Mouse (Mus musculus) lung, embryonic 16.5 days (tissue): ENCODE results near the gene Frs2. TPM values are rescaled to one million over a fixed set of nuclear protein-coding genes. Genes with fewer than 3 reads are reported as not detected.

ENCODE experiments used
- ATAC-seq: fragments of 200-750 bp; cut with Nextera tagmentation; 2 replicates; pipeline ENCODE4 v1.8.0; 2017; ENCODE audit warnings: low read depth, mild to moderate bottlenecking, moderate library complexity
- H3K27ac ChIP-seq: fragments of 300-500 bp; sonication (generic); 2 replicates; pipeline ENCODE4 v1.5.1; 2014; ENCODE audit warnings: mild to moderate bottlenecking, control low read depth, low read length
- H3K27me3 ChIP-seq: fragments of 300-500 bp; sonication (generic); 2 replicates; pipeline ENCODE4 v1.6.1; 2014; ENCODE audit warnings: low read depth, low read length, mixed read lengths; ENCODE audit not compliant: control insufficient read depth, insufficient read depth
- H3K36me3 ChIP-seq: fragments of 300-500 bp; sonication (generic); 2 replicates; pipeline ENCODE4 v1.6.1; 2014; ENCODE audit warnings: low read length; ENCODE audit not compliant: control insufficient read depth, insufficient read depth
- H3K4me1 ChIP-seq: fragments of 300-500 bp; sonication (generic); replicated peaks from 2 replicates; pipeline ENCODE4 v1.6.1; 2014; ENCODE audit warnings: low read length, mixed read lengths; ENCODE audit not compliant: control insufficient read depth, insufficient read depth
- H3K4me2 ChIP-seq: fragments of 300-500 bp; sonication (generic); 2 replicates; pipeline ENCODE4 v1.6.1; 2014; ENCODE audit warnings: low read depth, low read length, control low read depth
- H3K4me3 ChIP-seq: fragments of 300-500 bp; sonication (generic); 2 replicates; pipeline ENCODE4 v1.5.1; 2014; ENCODE audit warnings: mild to moderate bottlenecking, low read length, control low read depth
- H3K9ac ChIP-seq: fragments of 300-500 bp; sonication (generic); 2 replicates; pipeline ENCODE4 v1.6.1; 2014; ENCODE audit warnings: low read length, control low read depth
- H3K9me3 ChIP-seq: fragments of 300-500 bp; sonication (generic); 2 replicates; pipeline ENCODE4 v1.6.1; 2016; ENCODE audit warnings: low read length; ENCODE audit not compliant: control insufficient read depth
- WGBS: fragments of 180-500 bp; shearing (Covaris S2); extraction: QIAGEN DNeasy Blood & Tissue Kit; methylation state at CpG from one replicate; pipeline ENCODE4 v1.1.7; 2014; 5-methylcytosine and 5-hydroxymethylcytosine counted together
- polyA plus RNA-seq: library from polyadenylated mRNA; unstranded; fragments of >200 nt; fragmentation: Nextera tagmentation; extraction: Ambion mirVana; gene quantifications from 2 replicates; pipeline ENCODE4 v1.2.1, GENCODE M21; 2015

Frs2 gene
- polyA plus RNA-seq, 1 experiment from 2014 or later: 20.8 TPM

DNA sequence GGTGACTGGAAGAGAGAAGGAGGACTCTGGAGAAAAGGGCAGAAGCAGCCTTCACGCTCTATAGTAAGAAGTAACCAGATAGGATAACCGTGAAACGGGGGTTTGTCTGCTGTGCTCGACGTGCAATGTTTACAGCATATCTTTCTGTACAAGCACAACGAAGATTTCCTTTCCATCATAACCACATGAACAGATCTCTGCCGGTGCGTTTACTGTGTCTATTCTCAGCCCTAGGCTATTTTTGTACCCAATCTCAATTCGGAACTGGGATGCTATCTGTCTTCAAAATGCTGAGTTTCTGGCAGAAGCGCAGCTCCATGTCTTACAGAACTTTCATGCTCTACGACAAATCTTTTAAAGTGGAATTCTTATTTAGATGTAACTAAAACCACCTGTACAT is 28.8 kb downstream of the Frs2 start:
- no peaks in the 10 kb centered on the region for H3K9me3 ChIP-seq
- ATAC-seq: no peak
- no peaks in the 10 kb centered on the region for H3K27me3 ChIP-seq
- H3K27ac ChIP-seq: no peak overlapping the region
- no peak overlapping the region for H3K9ac ChIP-seq
- H3K4me1 ChIP-seq: peaks cover 21% of the 10 kb centered on the region
- peaks cover 3% of the 10 kb centered on the region; the same call in 1 of the 2 replicates for H3K36me3 ChIP-seq
- WGBS: 56% methylated on average over 11 of the region's 11 CpGs
- no peak overlapping the region for H3K4me3 ChIP-seq
- no peak overlapping the region for H3K4me2 ChIP-seq

DNA sequence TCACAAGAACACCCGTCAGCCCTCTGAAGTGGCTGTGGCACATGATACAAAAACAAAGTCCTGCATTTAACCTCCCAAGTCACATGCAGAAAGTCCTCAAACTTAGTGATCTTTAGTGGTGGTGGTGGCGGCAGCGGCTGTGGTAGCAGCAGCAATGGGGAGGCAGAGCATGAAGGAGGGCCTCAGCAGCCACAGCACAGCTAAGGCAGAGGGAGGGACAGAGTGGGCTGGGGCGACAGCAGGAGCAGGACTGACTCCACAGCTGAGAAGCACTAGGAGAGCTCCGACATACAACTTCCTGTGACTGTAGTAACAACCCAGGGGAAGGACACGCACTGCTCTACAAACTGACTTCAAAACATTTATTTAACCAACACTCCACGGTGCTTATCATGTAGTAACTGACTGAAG is 29.9 kb downstream of the Frs2 start:
- Histone ChIP-seq H3K27me3 (no peaks in the 10 kb centered on the region), H3K9me3 (no peaks in the 10 kb centered on the region), H3K27ac (no peak overlapping the region), H3K9ac (no peak overlapping the region), H3K4me3 (no peak overlapping the region), H3K4me2 (no peak overlapping the region), H3K36me3 (peaks cover 3% of the 10 kb centered on the region; the same call in 1 of the 2 replicates), H3K4me1 (peaks cover 17% of the 10 kb centered on the region)
- 0 out of 2 replicates have a peak, but pooled peaks have one; percentile 28 for ATAC-seq
- 38% methylated on average over 7 of the region's 7 CpGs for WGBS

- Histone ChIP-seq H3K27ac (no peak overlapping the region), H3K36me3 (peaks cover 3% of the 10 kb centered on the region; the same call in 1 of the 2 replicates), H3K27me3 (no peaks in the 10 kb centered on the region), H3K4me1 (peaks cover 25% of the 10 kb centered on the region), H3K4me3 (no peak overlapping the region), H3K9me3 (no peaks in the 10 kb centered on the region), H3K9ac (no peak overlapping the region), H3K4me2 (no peak overlapping the region)
- WGBS: 39% methylated on average over 3 of the region's 3 CpGs
- ATAC-seq: no peak
Observed at GRCm38 (mm10) chr10:117115652-117116051, 32.7 kb downstream of the Frs2 start.

DNA sequence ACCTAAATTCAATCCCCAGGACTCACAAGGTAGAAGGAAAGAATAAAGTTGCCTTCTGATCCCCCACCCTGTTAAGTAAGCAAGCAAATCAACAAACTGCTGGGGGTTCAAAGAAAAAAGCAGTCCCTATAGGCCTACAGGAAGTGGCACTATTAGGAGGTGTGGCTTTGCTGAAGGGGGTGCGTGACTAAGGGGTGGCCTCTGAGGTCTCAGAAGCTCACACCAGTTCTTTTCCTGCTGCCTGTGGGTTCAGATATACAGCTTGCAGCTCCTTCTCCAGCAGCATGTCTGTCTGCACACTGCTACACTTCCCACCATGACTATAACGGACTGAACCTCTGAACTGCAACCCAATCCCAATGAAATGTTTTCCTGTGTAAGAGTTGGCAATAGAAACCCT is 35.8 kb downstream of the Frs2 start:
- no peaks in the 10 kb centered on the region for H3K36me3 ChIP-seq
- no peaks in the 10 kb centered on the region for H3K27me3 ChIP-seq
- peak; percentile 68 for ATAC-seq
- no peak overlapping the region for H3K4me2 ChIP-seq
- WGBS: 40% methylated on average over 2 of the region's 2 CpGs
- H3K4me3 ChIP-seq: no peak overlapping the region
- no peak overlapping the region for H3K9ac ChIP-seq
- no peaks in the 10 kb centered on the region for H3K9me3 ChIP-seq
- H3K4me1 ChIP-seq: peaks cover 15% of the 10 kb centered on the region
- no peak overlapping the region for H3K27ac ChIP-seq

GRCm38 (mm10) chr10:117111455-117111854 is 36.9 kb downstream of the Frs2 start:
- no peaks in the 10 kb centered on the region for H3K27me3 ChIP-seq
- no peaks in the 10 kb centered on the region for H3K9me3 ChIP-seq
- no peak overlapping the region for H3K9ac ChIP-seq
- H3K27ac ChIP-seq: no peak overlapping the region
- WGBS: 53% methylated on average over 7 of the region's 7 CpGs
- ATAC-seq: no peak
- H3K36me3 ChIP-seq: no peaks in the 10 kb centered on the region
- H3K4me1 ChIP-seq: peaks cover 18% of the 10 kb centered on the region
- no peak overlapping the region for H3K4me2 ChIP-seq
- H3K4me3 ChIP-seq: no peak overlapping the region

DNA sequence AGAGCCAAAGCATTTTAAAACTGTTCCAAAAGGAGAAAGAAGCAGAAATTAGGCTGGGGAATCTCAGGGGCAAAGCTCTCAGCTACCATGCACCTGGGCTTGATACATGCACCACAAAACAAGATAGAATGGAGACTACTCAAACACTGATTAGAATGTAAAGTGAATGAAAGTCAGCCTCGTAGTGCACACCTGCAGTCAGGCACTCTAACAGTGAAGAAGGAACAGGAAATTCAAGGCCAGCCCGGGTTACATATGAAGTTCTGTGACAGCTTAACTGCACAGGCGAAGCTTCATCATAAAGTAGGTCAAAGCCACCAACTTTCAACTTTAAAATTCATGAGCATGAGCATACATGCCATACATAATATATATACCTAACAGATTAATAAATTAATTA is 38.1 kb downstream of the Frs2 start:
- H3K4me1 ChIP-seq: peaks cover 23% of the 10 kb centered on the region

GRCm38 (mm10) chr10:117106686-117107085 is 41.6 kb downstream of the Frs2 start:
- Histone ChIP-seq H3K4me2 (no peak overlapping the region), H3K9ac (no peak overlapping the region), H3K9me3 (no peaks in the 10 kb centered on the region), H3K36me3 (no peaks in the 10 kb centered on the region), H3K27me3 (no peaks in the 10 kb centered on the region), H3K4me1 (peaks cover 24% of the 10 kb centered on the region), H3K27ac (peak overlapping the region; percentile 7; the same call in 1 of the 2 replicates), H3K4me3 (no peak overlapping the region)
- no peak for ATAC-seq
- 5% methylated on average over 3 of the region's 3 CpGs for WGBS

More for the DNA sequence above, 38.1 kb downstream of the Frs2 start:
- no peaks in the 10 kb centered on the region for H3K36me3 ChIP-seq
- H3K9me3 ChIP-seq: no peaks in the 10 kb centered on the region
- no peak overlapping the region for H3K4me2 ChIP-seq
- no peak overlapping the region for H3K4me3 ChIP-seq
- H3K27ac ChIP-seq: no peak overlapping the region
- no peak overlapping the region for H3K9ac ChIP-seq
- no peak for ATAC-seq
- 37% methylated on average over 3 of the region's 3 CpGs for WGBS
- no peaks in the 10 kb centered on the region for H3K27me3 ChIP-seq

DNA sequence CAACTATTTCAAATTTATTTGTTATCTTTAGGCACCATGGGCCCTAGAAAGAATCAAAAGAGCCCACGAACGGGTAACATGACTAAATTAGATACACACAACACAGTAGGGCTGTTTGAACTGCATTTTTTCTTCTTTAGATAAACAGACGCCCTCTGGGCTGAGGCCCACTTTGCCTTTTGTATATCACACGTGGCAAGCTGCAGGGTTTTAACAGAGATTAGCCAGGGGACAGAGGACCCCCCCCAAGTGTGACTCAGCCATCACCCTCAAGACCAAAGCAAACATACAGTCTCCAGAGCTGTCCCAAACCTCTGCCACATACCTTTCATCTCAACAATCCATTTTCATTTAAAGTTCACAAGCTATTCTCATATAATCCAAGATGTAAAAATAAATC is 42.1 kb downstream of the Frs2 start:
- peak; percentile 70; the same call in 1 of the 2 replicates for ATAC-seq
- Histone ChIP-seq H3K9me3 (no peaks in the 10 kb centered on the region), H3K27ac (peak overlapping the region; percentile 7; the same call in 1 of the 2 replicates), H3K4me2 (no peak overlapping the region), H3K4me3 (no peak overlapping the region), H3K4me1 (peaks cover 21% of the 10 kb centered on the region), H3K36me3 (no peaks in the 10 kb centered on the region), H3K9ac (no peak overlapping the region), H3K27me3 (no peaks in the 10 kb centered on the region)
- 9% methylated on average over 4 of the region's 4 CpGs for WGBS

DNA sequence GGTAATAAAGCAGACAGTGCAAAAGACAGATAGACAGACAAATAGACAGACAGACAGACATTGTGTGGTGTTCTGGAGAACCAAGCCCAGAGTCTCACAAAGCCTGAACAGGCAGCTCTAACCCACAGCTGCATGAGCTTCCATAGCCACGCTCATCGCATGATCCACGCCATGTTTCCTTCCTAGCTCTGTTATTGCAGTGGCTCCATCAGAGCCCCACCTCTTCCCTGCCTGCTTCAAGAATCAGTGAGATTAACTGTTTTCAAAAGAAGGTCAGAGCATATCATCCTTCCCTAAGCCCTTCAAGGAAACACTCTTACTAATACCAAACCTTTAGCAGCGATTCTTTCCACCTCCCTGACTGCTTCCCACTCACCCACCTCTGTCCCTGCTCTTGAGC is 43.3 kb downstream of the Frs2 start:
- WGBS: 51% methylated on average over 4 of the region's 4 CpGs
- H3K9me3 ChIP-seq: no peaks in the 10 kb centered on the region
- H3K36me3 ChIP-seq: no peaks in the 10 kb centered on the region
- no peak overlapping the region for H3K4me3 ChIP-seq
- H3K9ac ChIP-seq: no peak overlapping the region
- no peak overlapping the region for H3K27ac ChIP-seq
- no peaks in the 10 kb centered on the region for H3K27me3 ChIP-seq
- no peak for ATAC-seq
- no peak overlapping the region for H3K4me2 ChIP-seq
- H3K4me1 ChIP-seq: peaks cover 18% of the 10 kb centered on the region
